Mouse (Mus musculus) layer of hippocampus, postnatal 36 days (tissue): ENCODE results near the gene Mdm2. TPM values are rescaled to one million over a fixed set of nuclear protein-coding genes. Genes with fewer than 3 reads are reported as not detected.

Source experiments
- DNase-seq, 2 experiments: peaks; one replicate each; pipeline ENCODE4 v3.0.0; 2022
- total RNA-seq, 2 experiments: library from RNA; stranded (reverse); gene quantifications; 2 replicates each; pipeline ENCODE4 v1.2.3; 2021

The Mdm2 gene
- total RNA-seq, 2 experiments from 2014 or later = 59.2 to 71.3 TPM

DNA sequence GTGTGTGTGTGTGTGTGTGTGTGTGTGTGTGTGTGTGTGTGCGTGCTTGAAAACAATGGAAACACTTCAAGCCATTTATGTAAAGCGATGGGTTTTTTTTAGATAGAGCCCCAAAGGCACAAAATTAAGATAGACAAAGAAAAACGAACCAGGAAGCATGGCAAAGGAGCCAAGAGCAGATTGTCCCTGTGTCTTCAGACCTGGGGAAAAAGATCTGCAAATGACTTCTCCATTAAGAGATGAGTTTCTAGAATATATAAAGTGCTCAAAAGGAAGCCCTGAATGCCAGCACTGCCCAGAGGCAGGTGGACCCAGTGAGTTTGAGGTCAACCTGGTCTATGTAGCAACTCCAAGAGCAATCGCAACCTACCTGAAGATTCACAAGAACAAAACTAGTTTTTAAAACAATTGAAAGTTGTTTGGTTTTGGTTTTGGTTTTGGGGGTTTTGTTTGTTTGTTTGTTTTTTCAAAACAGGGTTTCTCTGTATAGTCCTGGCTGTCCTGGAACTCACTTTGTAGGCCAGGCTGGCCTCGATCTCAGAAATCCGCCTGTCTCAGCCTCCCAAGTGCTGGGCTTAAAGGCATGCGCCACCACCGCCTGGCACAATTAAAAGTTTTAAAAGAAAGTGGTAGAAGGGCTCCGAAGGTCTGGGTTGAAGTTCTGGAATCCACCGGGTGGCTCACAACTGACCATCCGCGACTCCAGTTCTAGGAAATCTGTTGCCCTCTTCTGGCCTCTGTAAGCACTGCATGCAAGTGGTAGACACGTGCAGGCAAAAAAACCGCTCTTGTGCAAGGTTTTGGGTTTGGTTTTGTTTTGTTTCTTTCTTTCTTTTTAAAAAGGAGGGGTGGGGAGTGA, 28.3 kb downstream of the Mdm2 start:
- DNase-seq = no peak

DNA sequence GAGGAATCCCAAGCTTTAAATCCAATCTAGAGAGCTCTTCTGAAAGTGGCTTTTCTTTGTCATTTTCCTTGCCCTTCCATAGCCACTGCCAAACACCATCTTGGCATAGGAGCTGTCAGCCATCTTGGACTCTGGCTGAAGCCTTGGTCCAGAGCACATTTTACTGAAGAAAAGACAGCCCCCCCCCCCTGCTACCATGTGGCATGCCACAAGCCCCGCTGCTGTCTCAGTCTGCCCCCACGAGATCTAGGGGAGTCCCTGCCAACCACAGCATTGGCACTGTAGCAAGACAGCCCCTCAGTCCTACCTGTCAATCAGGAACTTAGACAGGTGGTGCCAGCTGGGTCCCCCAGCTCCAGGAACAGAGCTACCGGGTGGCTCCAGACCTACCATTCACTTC, 29.0 kb downstream of the Mdm2 start:
- no peak for DNase-seq

DNA sequence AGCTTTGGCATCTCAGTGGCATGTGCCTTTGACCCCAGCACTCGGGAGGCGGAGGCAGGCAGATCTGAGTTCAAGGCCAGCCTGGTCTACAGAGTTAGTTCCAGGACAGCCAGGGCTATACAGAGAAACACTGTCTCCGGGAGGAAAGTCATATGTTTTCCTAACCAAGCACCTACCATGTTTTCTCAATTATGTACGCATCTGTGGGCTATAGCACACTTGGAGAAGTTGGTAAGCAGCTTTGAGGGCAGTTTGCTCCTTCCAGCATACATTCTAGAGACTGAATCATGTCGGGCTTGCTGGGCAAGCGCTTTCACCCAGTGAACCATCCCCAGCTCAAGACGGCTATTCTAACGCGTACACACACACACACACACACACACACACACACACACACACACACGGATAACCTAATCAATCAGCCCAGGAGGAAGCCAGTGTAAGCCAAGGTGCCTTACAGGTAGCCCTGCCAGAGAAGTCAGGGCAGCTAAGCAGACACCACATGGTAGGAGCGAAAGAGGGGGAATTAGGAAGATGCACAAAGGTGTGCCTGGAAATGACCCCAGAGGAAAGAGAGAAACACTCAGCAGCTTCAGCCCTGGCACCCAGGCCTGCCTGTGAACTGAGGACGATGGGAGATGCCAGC, 29.6 kb downstream of the Mdm2 start:
- DNase-seq = no peak

DNA sequence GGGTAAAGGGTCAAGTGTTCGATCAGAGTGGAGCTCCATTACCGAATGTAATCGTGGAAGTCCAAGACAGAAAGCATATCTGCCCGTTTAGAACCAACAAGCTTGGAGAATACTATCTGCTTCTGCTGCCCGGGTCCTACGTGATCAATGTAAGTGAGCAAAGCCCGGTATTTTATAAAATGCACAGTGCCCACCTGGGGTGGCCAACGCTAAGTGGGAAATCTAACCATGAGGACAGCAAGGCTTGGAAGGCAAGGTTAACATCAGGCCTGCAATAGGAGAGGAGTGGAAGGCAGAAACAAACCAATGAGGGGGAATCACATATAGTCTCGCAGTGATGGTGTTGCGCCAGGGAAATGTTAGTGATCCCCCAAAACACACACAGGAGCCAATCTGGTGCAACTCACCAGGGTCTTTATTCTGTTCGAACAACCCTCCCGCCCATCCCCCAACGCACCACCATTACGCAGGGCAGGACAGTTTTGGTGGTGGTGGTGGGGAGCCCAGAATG, 30.5 kb downstream of the Mdm2 start:
- no peak for DNase-seq

DNA sequence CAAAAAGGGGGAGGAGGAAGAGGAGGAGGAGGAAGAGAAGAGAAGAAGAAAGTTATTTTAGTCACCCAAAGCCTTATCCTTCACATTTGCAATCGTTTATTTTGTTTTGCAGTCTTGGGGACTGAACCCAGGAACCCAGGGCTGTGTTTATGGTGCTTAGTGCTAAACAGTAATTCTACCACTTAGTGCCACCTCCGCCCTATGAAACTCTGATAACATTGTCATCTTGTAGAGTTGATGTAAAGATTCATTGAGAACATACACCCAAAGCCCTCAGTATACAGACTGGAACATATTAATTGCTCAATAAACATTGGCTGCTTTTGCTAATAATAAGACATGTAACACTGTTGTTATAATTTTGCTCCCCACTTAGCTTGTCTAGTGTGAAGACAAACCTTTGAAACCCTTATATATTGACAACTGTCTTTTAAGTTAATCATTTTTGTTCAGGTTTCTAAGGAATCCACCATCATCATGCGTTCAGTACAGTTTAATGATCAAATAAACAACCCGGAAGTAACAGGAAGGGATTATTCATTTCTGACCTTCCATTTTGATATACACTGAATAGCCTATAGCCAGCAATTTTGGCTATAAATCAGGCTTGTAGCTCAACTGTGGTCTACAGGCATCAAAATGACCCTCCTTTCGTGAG, 31.4 kb downstream of the Mdm2 start:
- DNase-seq = no peak

DNA sequence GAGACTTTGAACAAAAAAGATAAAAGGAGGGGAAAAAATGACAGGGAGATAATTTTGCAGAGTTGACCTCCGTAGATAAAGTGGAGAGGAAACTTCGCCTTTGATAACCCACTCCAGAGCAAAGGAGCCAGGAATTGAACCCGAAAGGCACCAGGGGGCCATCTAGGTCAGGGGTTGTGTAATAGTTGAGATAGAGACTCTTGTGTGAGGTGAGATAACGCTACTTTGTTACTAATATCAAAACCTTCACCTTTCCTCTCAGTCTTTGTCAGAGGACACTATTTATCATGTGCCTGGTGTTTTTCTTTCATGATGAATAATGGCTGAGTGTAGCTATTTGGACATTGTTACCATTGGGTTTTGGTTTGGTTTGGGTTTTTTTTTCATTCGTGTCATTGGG, 32.2 kb downstream of the Mdm2 start:
- DNase-seq = no peak

DNA sequence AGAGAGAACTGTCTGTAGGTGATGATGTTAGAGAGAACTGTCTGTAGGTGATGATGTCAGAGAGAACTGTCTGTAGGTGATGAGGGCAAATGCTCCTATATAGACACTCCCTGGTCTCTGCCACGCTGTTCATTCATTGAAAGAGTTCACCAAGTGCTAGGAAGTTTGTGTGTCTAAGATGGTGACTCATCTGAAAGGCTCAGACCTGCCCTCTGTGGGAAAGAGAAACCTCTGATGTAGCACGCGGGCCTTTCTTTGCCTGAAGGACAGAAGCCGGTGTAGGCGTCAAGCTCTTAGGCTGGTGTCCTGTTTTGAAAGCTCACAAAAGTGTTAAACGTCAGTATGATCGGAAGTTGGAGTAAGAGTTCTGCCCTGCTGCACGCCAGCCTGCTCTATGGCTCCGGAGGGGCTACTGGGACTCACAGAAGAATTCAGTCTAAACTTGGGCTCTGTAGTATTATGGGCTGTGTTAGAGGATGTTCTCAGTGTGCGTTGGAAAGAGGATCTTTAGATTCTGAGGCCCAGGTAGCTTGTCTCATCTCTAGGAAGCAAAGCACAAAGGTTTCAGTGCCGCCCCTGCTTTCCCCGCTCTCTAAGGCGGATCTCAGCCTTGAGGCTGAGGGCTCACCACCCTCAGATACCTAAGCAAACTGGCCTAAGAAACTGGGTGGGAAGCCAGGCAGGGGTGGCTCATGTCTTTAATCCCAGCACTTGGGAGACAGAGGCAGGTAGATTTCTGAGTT, 32.9 kb downstream of the Mdm2 start:
- DNase-seq = no peak

DNA sequence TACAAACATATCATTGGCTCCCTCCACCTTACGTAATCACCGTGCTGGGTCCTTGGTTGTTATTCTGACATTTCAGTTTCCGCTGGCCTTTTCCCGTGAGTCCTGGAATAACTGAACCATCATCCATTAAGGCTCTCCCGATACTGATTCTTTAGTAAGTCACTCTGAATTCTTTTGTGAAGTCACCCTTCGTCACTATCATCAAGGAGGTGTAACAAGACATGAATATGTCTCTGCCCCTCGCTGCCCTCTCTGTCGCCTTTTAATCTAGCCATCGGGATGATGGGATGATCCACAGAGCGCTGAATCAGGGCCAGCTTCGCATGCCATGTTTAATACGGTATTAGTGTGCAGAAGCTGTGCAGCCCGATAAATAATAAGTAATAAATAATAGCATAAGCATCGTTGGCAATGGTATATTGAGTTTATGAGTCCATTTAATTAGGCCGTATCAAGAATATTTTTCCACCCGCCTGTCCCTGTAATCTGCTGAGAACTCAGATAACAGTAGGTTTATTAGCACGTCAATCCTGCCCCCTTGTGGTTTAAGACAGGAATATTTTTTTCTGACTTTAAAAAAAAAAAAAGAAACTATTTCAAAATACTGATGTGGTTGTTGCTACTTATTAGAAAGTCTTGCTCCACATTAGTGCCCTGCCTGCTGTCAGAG, 33.8 kb downstream of the Mdm2 start:
- DNase-seq = peak in 1 of 2 experiments; percentile 23

DNA sequence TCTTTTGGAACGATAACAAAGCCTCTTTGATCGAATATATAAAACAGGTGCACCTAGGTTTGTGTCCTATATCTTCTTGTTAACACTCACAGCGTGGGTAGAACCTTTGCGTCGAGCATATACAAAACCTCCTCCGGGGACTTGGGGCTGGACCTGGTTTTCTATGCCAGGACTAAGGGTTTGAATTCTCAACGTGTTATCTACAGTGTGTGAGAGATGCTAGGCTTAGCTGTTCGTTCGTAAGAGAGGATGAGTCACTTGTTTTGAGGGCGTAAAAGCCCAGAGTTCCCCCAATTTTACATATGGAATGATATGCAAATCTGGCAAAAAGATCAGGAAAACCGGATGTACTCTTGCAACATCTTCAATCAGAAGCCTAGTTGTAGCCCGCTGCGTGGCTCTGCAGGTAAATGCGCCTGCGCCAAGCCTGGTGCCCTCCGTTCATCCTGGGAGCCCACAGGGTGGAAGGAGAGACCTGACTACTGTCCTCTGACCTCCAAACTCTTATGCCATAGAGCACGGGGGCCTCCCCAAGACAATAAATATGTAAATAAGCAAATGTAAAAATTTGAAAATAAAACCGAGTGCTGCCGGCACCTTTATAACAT, 34.4 kb downstream of the Mdm2 start:
- peak; percentile 60 for DNase-seq

DNA sequence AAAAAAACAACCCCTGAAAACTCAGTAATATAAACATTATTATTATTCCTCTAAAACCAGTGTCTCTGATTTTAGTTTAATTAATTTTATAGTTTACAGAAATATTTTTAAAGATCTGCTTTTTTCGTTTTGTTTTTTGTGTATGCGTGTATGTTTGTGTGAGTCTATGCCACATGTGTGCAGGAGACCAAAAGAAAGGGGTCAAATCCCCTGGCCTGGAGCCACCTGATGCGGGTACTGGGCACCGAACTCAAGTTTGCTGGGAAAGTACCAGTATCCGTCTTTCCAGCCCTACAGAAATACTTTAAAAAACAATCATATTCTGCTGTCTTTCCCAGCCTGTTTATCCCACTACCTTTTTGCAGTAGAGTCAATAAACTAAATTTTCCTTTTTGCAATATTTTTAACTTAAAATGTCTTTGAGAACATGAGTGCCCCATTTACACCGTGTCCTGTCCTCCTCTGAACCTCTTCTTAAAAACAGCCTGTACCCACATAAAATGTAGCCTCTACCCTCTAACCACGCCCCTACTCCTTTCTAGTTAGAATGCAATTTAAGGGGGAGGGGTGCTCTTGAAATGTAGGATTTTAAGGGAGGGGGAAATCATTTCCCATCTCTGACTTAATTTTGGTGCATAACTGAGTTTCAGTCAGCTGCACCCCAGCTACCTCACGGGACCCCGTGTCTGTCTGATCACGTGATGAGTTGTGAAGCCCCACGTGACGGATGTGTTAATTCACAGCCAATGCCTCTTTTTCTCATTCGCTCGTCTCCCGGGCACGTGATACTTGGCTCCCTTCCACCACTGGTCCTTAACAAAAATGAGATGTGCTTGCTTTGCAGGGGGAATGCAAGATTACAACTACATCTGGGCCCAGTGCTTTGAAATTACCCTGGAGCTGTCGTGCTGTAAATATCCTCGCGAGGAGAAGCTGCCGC, 35.2 kb downstream of the Mdm2 start:
- DNase-seq = peak; percentile 81 to 83

DNA sequence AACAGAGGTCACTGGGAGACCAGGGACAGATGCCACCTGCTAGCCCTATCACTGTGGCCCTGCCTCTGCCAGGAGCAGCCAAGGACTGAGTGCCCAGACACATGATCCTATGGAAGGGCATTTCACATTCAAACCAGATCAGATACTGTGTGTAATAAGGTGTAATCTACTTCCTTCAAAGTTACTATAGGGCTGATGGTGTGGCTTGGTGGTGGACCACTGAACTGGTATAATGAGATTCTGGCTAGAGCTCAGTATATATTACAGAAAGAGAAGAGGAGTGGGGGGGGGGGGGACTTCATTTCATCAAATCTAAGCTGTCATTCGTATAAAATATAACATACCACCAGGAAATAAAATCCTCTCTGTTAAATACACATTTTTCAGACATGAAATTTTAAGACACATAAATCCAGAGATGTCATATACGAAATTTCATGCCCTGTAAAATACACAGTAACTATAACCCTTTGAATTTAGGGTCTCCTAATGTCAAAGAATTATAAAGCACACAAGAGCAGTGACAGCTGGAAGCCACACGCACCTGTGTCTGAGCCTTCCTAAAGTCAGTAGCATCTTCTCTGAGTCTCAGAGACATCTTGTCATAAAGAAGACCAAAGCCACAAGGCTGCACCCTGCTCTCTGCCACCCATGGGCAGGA, 36.1 kb downstream of the Mdm2 start:
- no peak for DNase-seq

DNA sequence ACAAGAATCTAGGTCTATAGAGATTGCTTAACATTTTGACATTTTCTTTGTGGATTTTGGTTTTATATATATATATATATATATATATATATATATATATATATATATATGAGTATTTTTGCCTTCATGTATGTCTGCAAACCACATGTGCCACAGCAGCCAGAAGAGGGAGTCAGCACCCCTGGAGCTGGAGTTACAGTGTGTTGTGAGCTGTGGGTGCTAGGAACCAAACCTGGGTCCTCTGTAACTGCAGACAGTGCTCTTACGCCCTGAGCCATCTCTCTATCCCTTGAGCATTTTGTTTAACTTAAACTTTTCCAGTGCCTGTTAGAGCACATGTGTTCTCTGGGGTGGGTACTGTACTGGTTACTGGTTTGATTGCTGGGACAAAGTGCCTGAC, 36.6 kb downstream of the Mdm2 start:
- DNase-seq = no peak

DNA sequence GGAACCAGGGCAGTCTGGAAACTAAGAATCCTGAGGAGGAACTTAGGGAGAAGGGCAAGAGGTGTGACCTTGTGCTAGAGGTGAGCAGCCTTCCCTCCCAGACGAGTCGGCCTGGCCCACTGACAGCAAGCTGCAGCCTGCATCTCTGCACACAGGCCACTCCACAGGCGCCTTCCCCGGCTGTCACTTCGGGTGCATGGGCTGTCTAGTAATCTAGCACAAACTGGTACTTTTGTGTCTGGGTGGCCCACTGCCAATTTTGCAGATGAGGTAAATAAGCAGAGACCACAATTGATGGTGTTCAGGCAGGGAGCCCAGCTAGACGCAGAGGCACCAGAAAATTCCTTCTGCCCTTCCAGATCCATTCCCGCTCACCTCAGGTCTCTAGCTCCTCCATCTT, 37.9 kb downstream of the Mdm2 start:
- DNase-seq = peak; percentile 37 to 56

DNA sequence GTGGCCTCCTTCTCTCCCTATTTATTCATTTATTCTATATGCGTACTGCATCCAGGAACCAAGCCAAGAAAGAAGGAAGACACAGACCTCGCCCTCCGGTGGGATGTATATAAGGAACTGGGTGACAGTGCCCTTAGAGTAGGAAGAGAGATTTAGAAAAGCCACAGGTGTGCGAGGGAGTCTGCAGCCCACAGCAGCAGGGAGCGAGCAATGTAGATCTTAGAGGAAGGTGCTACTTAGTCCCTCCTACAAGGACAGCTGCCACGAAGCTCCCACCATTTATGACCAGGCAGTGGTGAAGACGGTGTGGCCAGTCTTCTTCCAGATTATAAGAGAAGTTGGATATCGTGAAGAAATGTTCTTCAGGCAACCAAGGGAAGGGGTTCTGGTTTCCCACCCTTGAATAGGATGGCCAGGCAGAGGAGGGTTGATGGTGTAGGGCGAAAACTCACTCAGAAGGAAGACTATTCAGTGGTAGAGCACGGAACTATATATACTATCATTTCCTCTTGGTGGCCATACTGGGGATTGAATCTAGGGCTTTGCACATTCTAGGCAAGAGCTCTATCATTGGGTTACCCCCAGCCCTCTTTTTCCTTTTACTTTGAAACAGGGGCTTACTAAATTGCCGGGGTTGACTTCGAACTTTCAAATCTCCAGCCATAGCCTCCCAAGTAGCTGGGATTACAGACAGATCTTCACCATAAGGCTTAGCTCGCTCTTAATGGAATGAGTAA, 38.5 kb downstream of the Mdm2 start:
- no peak for DNase-seq

DNA sequence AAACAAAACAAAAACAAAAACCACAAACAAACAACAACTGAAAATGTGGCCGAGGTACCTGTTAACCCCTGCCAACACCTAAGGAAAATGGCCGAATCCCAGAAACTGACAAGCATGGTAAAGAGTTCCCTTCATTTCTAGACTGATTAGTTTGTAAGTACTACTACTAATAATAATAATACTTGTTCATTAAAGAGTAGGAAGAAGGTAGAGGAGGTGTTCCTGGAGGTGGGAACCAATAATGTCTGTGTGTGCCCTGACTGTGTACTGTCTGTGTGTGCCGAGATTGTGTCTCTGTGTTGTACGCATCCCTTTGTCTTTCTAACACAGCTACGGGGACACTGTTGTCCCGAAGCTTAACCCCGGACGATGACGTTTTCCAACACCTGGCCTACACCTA, 39.3 kb downstream of the Mdm2 start:
- no peak for DNase-seq

DNA sequence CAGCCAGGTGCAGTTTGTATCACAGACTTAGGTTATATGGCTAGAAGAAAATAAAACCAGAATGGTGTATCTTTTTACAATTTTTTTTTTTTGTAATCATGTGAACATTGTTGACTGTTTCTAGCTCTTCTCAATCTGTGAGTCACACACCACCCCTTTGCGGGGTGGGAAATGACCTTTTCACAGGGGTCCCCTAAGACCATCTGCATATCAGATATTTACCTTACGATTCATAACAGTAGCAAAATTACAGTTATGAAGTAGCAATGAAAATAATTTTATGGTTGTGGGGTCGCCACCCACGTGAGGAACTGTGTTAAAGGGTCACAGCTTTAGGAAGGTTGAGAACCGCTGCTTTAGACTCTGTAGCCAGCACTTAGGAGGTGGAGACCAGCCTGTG, 39.8 kb downstream of the Mdm2 start:
- DNase-seq = no peak

DNA sequence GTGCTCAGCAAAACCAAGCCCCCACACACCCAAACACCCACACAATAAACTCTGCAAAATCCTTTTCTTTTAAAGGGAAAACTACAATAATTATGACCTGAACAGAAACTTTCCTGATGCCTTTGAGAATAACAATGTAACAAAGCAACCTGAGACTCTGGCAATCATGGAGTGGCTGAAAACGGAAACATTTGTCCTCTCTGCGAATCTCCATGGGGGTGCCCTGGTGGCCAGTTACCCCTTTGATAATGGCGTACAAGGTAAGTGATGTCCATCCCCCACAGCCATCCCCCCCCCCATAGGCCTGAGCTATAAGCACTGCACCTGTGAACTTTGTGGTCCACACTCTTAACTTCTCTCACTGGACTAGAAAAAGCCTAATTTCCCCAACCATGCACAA, 40.5 kb downstream of the Mdm2 start:
- no peak for DNase-seq

DNA sequence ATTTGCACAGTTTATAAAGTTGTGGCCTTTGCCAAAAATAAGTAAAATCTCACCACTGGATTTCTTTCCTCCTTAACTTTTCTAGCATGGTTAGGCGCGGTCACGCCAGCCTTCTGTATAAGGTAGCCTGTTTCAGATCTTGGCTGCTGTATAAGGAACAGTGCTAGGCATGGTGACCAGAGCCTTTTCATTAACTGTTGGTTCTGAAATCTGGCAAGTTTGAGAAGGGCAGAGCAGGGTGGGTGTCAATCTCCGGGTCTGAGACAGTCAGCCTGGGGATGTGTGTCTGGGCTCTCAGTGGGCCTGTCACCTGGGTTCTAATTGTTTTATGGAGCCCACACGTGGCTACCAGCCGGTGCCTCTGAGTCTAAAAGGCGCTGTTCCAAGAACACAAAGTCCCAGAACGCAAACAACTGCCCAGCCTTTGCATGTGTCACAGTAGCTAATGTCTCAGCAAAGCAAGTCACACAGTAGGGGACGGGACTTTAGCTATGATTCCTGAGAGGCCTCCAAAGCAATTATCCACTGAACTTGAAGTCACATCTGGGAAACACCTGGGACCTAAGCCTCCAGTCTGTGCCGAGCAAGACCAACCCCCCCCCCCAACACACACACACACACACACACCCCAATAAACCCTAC, 41.0 kb downstream of the Mdm2 start:
- DNase-seq = peak; percentile 21 to 35
